Mouse (Mus musculus): ENCODE measurements around the gene Slc35b1.
"Not testable (repeated sequence)": the region's sequence is repeated elsewhere in the genome, so short reads cannot be mapped to it uniquely, and the experiment has no call there.

Slc35b1 gene

GRCm38 (mm10) chr11:95392708-95393499 is 8.4 kb downstream of the Slc35b1 start:
- in situ Hi-C loops (cut with MseI, MboI) = loop anchor here in 1 of 2 experiments (10.0 kb wide), 1 partner anchor 132 kb away; no protein-coding TSS in a partner anchor

- in situ Hi-C loops (cut with MseI, MboI) = loop anchor here in 1 of 2 experiments (10.0 kb wide), 1 partner anchor 131 kb away; no protein-coding TSS in a partner anchor
Observed at GRCm38 (mm10) chr11:95393500-95393816, 9.0 kb downstream of the Slc35b1 start.

GRCm38 (mm10) chr11:95394112-95394511 is 9.6 kb downstream of the Slc35b1 start:
- in situ Hi-C loops (cut with MseI, MboI) = loop anchor here in 1 of 2 experiments (10.0 kb wide), 1 partner anchor 131 kb away; no protein-coding TSS in a partner anchor

GRCm38 (mm10) chr11:95396548-95396947 is 12.1 kb downstream of the Slc35b1 start:
- in situ Hi-C loops (cut with MseI, MboI) = loop anchor here in 1 of 2 experiments (10.0 kb wide), 1 partner anchor 128 kb away; no protein-coding TSS in a partner anchor

- in situ Hi-C loops (cut with MseI, MboI) = loop anchor here in 1 of 2 experiments (10.0 kb wide), 1 partner anchor 127 kb away; no protein-coding TSS in a partner anchor
Observed at GRCm38 (mm10) chr11:95397843-95398835, 13.6 kb downstream of the Slc35b1 start.

GRCm38 (mm10) chr11:95399520-95400020 is 15.1 kb downstream of the Slc35b1 start:
- in situ Hi-C loops (cut with MseI, MboI) = loop anchor here in 1 of 2 experiments (10.0 kb wide), 1 partner anchor 125 kb away; no protein-coding TSS in a partner anchor

- in situ Hi-C loops (cut with MseI, MboI) = no loop called here
Observed at GRCm38 (mm10) chr11:95401568-95401967, 17.1 kb downstream of the Slc35b1 start.

- in situ Hi-C loops (cut with MseI, MboI) = no loop called here
Observed at GRCm38 (mm10) chr11:95402196-95402595, 17.7 kb downstream of the Slc35b1 start.

- in situ Hi-C loops (cut with MseI, MboI) = no loop called here
Observed at GRCm38 (mm10) chr11:95402658-95403101, 18.2 kb downstream of the Slc35b1 start.

- in situ Hi-C loops (cut with MseI, MboI) = no loop called here
Observed at GRCm38 (mm10) chr11:95403382-95404340, 19.2 kb downstream of the Slc35b1 start.

- in situ Hi-C loops (cut with MseI, MboI) = no loop called here
Observed at GRCm38 (mm10) chr11:95405771-95406170, 21.3 kb downstream of the Slc35b1 start.

GRCm38 (mm10) chr11:95406398-95406797 is 21.9 kb downstream of the Slc35b1 start:
- in situ Hi-C loops (cut with MseI, MboI) = not testable (repeated sequence)

GRCm38 (mm10) chr11:95409450-95410112 is 25.1 kb downstream of the Slc35b1 start:
- in situ Hi-C loops (cut with MseI, MboI) = no loop called here

- in situ Hi-C loops (cut with MseI, MboI) = no loop called here
Observed at GRCm38 (mm10) chr11:95411453-95412013, 27.0 kb downstream of the Slc35b1 start.

- in situ Hi-C loops (cut with MseI, MboI) = no loop called here
Observed at GRCm38 (mm10) chr11:95412615-95413014, 28.1 kb downstream of the Slc35b1 start.

- in situ Hi-C loops (cut with MseI, MboI) = no loop called here
Observed at GRCm38 (mm10) chr11:95413641-95414535, 29.4 kb downstream of the Slc35b1 start, which contains the start of gene Spop. Gene Spop, plus strand, starts transcription at chr11:95414080.

- in situ Hi-C loops (cut with MseI, MboI) = no loop called here
Observed at GRCm38 (mm10) chr11:95414536-95415161, 30.2 kb downstream of the Slc35b1 start.

GRCm38 (mm10) chr11:95415931-95416330 is 31.4 kb downstream of the Slc35b1 start:
- in situ Hi-C loops (cut with MseI, MboI) = no loop called here

Data from mouse trophoblast stem cell (cell line).